Mouse (Mus musculus) splenic B cell, adult 2 months (primary cell): ENCODE results near the gene B4galt2.

Experiments
- DNase-seq: peaks from one replicate; pipeline ENCODE4 v3.0.0-alpha.2; 2011; ENCODE audit warnings: low read depth, low spot score
- H3K27me3 ChIP-seq: 2 replicates; pipeline ENCODE4 v1.6.1; 2012; ENCODE audit warnings: mild to moderate bottlenecking, low read length, moderate library complexity, mixed read lengths; ENCODE audit not compliant: control insufficient read depth, poor library complexity, insufficient read depth, severe bottlenecking
- H3K36me3 ChIP-seq: 2 replicates; pipeline ENCODE4 v1.6.1; 2012; ENCODE audit warnings: mild to moderate bottlenecking, low read length, moderate library complexity, mixed read lengths; ENCODE audit not compliant: control insufficient read depth, poor library complexity, insufficient read depth, severe bottlenecking

B4galt2 gene

GRCm38 (mm10) chr4:117843101-117843500, 40.2 kb downstream of the B4galt2 start:
- DNase-seq, result no peak
- Histone ChIP-seq H3K27me3 (no peaks in the 10 kb centered on the region), H3K36me3 (no peaks in the 10 kb centered on the region)

DNA sequence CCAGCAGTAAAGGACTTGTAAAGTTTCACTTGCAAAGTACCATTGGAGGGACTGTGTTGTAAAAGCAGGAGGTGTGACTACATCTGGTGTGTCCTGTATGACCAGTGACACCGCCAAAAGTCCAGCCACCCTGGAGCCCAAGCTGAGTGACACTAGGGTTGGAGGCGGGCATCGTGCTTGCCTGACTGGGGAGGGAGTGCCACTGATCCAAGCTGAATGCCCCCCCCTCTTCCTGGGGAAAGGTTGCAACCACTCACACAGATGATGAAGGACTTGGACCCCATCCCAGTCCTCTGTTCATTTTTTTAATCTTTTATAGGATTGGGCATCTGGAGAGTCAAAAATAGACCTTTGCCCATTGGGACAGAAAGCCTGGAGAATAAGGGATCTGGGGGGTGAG, 41.7 kb downstream of the B4galt2 start:
- Histone ChIP-seq H3K27me3 (no peaks in the 10 kb centered on the region), H3K36me3 (no peaks in the 10 kb centered on the region)
- DNase-seq, result no peak

DNA sequence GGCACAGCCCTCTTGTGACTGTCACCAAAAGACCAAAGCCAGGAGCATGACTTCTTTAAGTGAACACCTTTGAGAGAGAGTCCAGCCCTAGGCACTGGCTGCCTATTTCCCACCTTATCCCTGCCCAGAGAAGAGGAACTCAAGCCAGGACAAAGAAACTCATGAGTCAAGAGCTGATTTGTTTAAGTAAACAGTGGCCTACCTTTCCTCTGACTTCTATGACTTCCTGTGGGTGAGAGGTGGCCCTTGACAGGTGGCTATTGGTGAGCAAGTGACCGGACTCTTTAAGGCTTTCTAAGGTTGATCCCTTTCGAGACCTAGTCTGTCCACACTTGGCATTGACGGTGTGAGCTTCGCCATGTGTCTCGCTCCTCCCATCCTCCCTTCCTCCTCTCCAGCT, 42.5 kb downstream of the B4galt2 start:
- Histone ChIP-seq H3K27me3 (no peaks in the 10 kb centered on the region), H3K36me3 (no peaks in the 10 kb centered on the region)
- no peak for DNase-seq

GRCm38 (mm10) chr4:117839366-117839765, 43.9 kb downstream of the B4galt2 start:
- no peak for DNase-seq
- H3K36me3 ChIP-seq, result no peaks in the 10 kb centered on the region

GRCm38 (mm10) chr4:117837271-117837670, 46.0 kb downstream of the B4galt2 start:
- Histone ChIP-seq H3K36me3 (no peaks in the 10 kb centered on the region), H3K27me3 (no peaks in the 10 kb centered on the region)
- DNase-seq, result no peak

More at GRCm38 (mm10) chr4:117839366-117839765, 43.9 kb downstream of the B4galt2 start:
- H3K27me3 ChIP-seq, result no peaks in the 10 kb centered on the region

- DNase-seq, result peak; percentile 85
- Histone ChIP-seq H3K27me3 (no peaks in the 10 kb centered on the region), H3K36me3 (no peaks in the 10 kb centered on the region)
These were observed 47.0 kb downstream of the B4galt2 start for GRCm38 (mm10) chr4:117836204-117836767.

DNA sequence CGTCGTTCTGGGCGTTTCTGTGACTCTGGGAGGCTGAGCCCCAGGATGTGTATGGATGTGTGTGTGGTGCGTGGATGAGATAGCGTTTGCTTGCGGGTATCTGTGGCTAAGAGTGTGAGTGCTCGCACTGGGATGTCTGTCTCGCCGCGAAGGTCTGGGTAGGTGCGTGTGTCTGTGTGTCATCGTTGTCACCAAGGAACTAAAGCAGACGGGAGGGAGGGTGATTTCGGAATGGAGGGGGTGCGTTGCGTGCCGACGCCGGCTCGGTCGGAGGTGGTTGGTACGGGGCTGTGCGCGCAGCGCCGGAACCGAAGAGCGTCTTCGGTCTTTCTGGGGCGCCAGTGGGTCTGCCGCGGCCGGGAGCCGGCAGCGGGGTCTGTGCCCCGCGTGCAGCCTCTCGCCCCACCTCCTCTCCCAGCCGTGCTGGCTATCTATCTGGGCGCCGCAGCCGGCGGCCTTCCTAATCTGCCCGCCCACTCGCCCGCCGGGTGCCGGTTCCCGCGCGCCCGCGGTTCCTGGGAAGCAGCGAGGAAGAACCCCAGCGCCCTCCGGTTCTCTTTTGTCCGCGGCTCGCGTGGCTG, 47.7 kb downstream of the B4galt2 start:
- Histone ChIP-seq H3K36me3 (no peaks in the 10 kb centered on the region), H3K27me3 (no peaks in the 10 kb centered on the region)
- peak; percentile 35 for DNase-seq

DNA sequence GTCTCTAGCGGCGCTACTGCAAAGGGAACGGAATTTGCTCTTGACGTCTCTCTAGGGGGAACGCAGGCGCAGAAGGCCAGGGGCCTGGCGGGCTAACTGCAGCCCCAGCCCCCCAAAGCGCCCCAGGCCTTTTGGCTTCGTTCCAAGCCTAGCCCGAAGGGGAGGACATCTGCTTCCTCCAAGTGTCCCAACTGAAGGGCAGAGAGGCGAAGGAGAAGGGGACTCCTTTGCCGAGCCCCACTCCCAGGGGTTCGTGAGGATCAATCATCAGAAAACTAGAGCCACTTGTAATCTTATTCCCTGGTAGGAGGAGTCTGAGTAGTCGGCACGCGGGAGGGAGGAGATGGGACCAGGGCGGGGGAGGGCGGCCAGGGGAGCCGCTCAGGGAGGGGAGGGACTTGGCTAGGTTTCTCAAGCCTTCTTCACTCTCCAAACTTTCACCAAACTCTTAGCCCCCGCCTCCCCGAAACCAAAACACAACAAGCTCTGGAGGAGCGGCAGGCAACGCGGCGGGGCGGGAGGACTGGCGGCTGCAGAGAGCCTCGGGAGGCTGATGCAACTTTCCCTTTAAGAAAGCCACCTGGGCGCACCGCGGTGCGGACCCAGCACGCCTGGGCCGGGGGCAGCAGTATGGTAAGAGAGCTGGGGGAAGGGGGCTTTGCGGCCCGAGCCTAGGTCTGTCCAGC, 48.3 kb downstream of the B4galt2 start:
- Histone ChIP-seq H3K27me3 (no peaks in the 10 kb centered on the region), H3K36me3 (no peaks in the 10 kb centered on the region)
- peak; percentile 22 for DNase-seq

- Histone ChIP-seq H3K27me3 (no peaks in the 10 kb centered on the region), H3K36me3 (no peaks in the 10 kb centered on the region)
- no peak for DNase-seq
These were observed 48.8 kb downstream of the B4galt2 start, which contains the start of gene Slc6a9 for GRCm38 (mm10) chr4:117834457-117834844. Gene Slc6a9 (plus strand): TSS chr4:117834506.

- DNase-seq, result no peak
- no peaks in the 10 kb centered on the region for H3K36me3 ChIP-seq
- no peaks in the 10 kb centered on the region for H3K27me3 ChIP-seq
These were observed 51.2 kb downstream of the B4galt2 start for GRCm38 (mm10) chr4:117831920-117832691.

DNA sequence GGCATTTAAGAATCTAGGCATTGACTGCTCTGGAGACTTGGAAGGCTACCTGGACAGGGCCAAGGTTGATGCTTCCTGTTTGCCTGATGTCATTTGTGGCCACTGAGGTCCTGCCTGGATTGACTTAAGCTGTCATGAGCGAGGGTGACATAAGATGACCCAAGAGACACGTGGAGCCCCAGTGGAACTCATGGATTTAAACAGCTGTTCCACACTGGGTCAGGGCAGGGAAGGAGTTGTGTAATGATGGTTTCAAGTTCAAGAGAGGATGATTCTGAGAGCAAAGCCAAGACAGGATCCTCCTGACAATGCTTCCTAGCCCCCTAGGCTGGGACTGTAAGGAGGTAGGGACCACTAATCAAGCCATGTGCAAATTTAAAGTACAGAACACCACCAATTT, 51.8 kb downstream of the B4galt2 start:
- no peak for DNase-seq

GRCm38 (mm10) chr4:117830801-117831200, 52.5 kb downstream of the B4galt2 start:
- H3K27me3 ChIP-seq, result no peaks in the 10 kb centered on the region
- H3K36me3 ChIP-seq, result no peaks in the 10 kb centered on the region
- DNase-seq, result no peak

More for the DNA sequence above, 51.8 kb downstream of the B4galt2 start:
- Histone ChIP-seq H3K27me3 (no peaks in the 10 kb centered on the region), H3K36me3 (no peaks in the 10 kb centered on the region)

- DNase-seq, result no peak
These were observed 53.1 kb downstream of the B4galt2 start for GRCm38 (mm10) chr4:117830124-117830551.

DNA sequence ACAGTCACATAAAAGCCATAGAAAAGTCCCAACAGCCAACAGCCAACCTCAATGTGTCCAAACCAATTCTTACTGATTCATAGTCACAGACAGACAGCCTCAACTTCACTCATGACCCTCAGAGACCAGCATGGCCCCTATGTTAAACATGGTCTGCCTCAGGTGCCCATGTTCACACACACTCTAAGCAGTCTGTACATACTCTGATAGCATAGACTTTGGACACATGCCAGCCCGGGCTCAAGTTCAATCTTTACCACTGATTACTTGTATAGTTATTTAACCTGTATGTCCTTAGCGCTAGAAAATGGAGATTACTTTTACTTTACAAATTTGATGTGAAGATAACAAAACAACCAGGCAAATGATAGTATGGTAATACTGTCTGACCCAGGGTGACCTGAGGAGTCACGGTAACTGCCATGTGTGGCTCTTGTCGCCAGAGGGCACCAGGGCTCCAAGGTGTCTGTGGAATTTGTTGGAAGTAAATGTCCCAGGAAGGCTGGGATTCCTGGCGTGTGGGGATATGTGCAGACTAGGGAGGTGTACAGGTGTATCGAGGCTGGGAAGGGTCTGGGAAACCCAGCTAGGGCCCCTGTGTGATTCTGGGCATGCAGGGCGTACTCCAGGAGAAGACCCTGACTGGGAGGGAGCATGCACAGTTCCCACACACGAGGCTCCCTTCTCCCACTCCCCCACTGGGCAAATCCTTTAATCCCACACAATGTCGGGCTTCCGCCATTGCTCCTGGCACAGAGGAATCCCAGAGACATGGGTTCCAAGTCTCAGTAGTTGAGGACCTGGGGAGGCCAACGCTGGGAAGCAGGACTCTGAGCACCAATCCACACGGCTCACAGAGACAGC, 53.8 kb downstream of the B4galt2 start:
- peak; percentile 51 for DNase-seq
- no peaks in the 10 kb centered on the region for H3K36me3 ChIP-seq
- no peaks in the 10 kb centered on the region for H3K27me3 ChIP-seq

More at GRCm38 (mm10) chr4:117830124-117830551, 53.1 kb downstream of the B4galt2 start:
- Histone ChIP-seq H3K27me3 (no peaks in the 10 kb centered on the region), H3K36me3 (no peaks in the 10 kb centered on the region)
